Comparison of ENCODE assay signal across 10 mouse cellular contexts in the genomic region with DNA sequence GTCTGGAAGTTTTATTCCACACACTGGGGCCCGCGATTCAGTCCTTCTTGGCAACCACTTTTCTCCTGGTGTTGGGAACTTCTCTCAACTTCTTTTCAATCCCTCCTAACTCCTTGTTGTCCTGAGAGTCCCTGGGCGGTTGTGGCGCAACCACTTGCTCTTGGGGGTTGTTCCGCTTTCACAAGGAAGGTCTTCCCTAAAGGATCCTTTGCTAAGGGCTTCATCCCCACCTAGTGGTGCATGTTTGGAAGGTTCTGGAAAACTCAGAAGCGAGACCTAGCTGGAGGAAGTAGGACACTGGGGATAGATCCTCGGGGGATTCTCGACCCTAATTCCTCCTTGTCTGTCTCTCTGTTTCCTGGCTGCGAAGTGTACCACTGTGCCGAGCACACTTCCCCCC. TPM values are rescaled to one million over a fixed set of nuclear protein-coding genes. Genes with fewer than 3 reads are reported as not detected.
A peak's percentile ranks its signal among the peaks of the same experiment; 100 is the strongest.
DNase-seq lines count a peak whose midpoint lies in the region; ATAC-seq lines count a peak whose summit lies in the region.
"Had no signal": no experiment of that assay in that cellular context is flagged by ENCODE, and none has a peak within 500 bp of the region (broad histone marks: within the 10 kb centered on the region; RNA-seq: fewer than 3 reads in every experiment).

No protein-coding gene starts in this region.

- no peak overlapping the region for H3K4me2 ChIP-seq in kidney, embryonic 14.5 days (replicated peaks; ENCODE audit: low read depth, low read length)
- no peak overlapping the region for H3K4me2 ChIP-seq in lung, embryonic 16.5 days (ENCODE audit: low read depth, low read length)

- no peaks in the 10 kb centered on the region for H3K4me1 ChIP-seq in kidney, embryonic 14.5 days (ENCODE audit: control insufficient read depth, insufficient read depth, low read length)
- H3K4me1 ChIP-seq in lung, embryonic 16.5 days (replicated peaks; ENCODE audit: control insufficient read depth, insufficient read depth, low read length), result 0 out of 2 replicates have a peak, but pooled peaks cover 2% of the 10 kb centered on the region

- 70% methylated on average over 10 of the region's 10 CpGs for WGBS in kidney, embryonic 14.5 days
- WGBS in lung, embryonic 16.5 days, result 62% methylated on average over 10 of the region's 10 CpGs

- H3K36me3 ChIP-seq in kidney, embryonic 14.5 days (ENCODE audit: control insufficient read depth, insufficient read depth, low read length), result no peaks in the 10 kb centered on the region
- H3K36me3 ChIP-seq in lung, embryonic 16.5 days (ENCODE audit: control insufficient read depth, insufficient read depth, low read length), result no peaks in the 10 kb centered on the region

- intact Hi-C loops in gastrocnemius, postnatal 36 days (cut with DNase I), result no loop called here

- no peak for ATAC-seq in kidney, embryonic 14.5 days (ENCODE audit: low FRiP score, low TSS enrichment)
- ATAC-seq in lung, embryonic 16.5 days (ENCODE audit: low read depth), result peak; percentile 40; the same call in 1 of the 2 replicates
- ATAC-seq: Patski had no signal

- no peaks in the 10 kb centered on the region for H3K9me3 ChIP-seq in kidney, embryonic 14.5 days (ENCODE audit: control insufficient read depth, low read length)
- peaks cover 4% of the 10 kb centered on the region for H3K9me3 ChIP-seq in lung, embryonic 16.5 days (ENCODE audit: control insufficient read depth, low read length)

- DNase-seq in kidney, adult 9 months, result peak; percentile 49
- peak; percentile 67 for DNase-seq in NIH3T3 (ENCODE audit: low read depth)
- DNase-seq in gastrocnemius, postnatal 36 days, result peak; percentile 26 to 31
- DNase-seq in thymus, postnatal 14 days, result no peak
- DNase-seq in adipocyte (ENCODE audit: low spot score), result no peak
- DNase-seq in thymus, postnatal 4 days, result no peak
- DNase-seq: layer of hippocampus, postnatal 36 days had no signal

- H3K4me3 ChIP-seq in kidney, embryonic 14.5 days (ENCODE audit: low read length), result no peak overlapping the region
- no peak overlapping the region for H3K4me3 ChIP-seq in lung, embryonic 16.5 days (ENCODE audit: low read length)

- H3K27ac ChIP-seq in kidney, embryonic 14.5 days (ENCODE audit: low read depth, low read length), result no peak overlapping the region
- H3K27ac ChIP-seq in lung, embryonic 16.5 days (ENCODE audit: low read length), result no peak overlapping the region

- H3K9ac ChIP-seq in kidney, embryonic 14.5 days (ENCODE audit: low read depth, low read length), result no peak overlapping the region
- no peak overlapping the region for H3K9ac ChIP-seq in lung, embryonic 16.5 days (ENCODE audit: low read length)

- no peaks in the 10 kb centered on the region for H3K27me3 ChIP-seq in kidney, embryonic 14.5 days (ENCODE audit: control insufficient read depth, insufficient read depth, low read length)
- no peaks in the 10 kb centered on the region for H3K27me3 ChIP-seq in lung, embryonic 16.5 days (ENCODE audit: control insufficient read depth, insufficient read depth, low read depth, low read length)
- H3K27me3 ChIP-seq: Patski had no signal

RNA-seq across cellular contexts. Expression of gene Ifngr2, which starts 19.8 kb away (rescaled TPM):
- 36.0 and 45.7 TPM in 2 replicates for polyA plus RNA-seq in kidney, embryonic 14.5 days (2014; fragmentation: Nextera tagmentation; extraction: Ambion mirVana)
- total RNA-seq in gastrocnemius, postnatal 36 days (2021), result 10 to 100 TPM; 58.2 to 63.2 TPM
- polyA plus RNA-seq in lung, embryonic 16.5 days (2015; fragmentation: Nextera tagmentation; extraction: Ambion mirVana), result 53.7 and 54.1 TPM in 2 replicates

RNA-seq across cellular contexts. Expression of gene Ifnar1, which starts 42.0 kb away (rescaled TPM):
- polyA plus RNA-seq in kidney, embryonic 14.5 days (2014; fragmentation: Nextera tagmentation; extraction: Ambion mirVana), result 37.8 and 69.6 TPM in 2 replicates
- total RNA-seq in gastrocnemius, postnatal 36 days (2021), result 10 to 100 TPM in 1 of 2 experiments, 1 to 10 TPM in 1; 9.6 to 11.3 TPM
- polyA plus RNA-seq in lung, embryonic 16.5 days (2015; fragmentation: Nextera tagmentation; extraction: Ambion mirVana), result 65.0 and 69.3 TPM in 2 replicates

Comparison
In these comparisons a context has a peak if more than half of its experiments do, and no peak if none do; other contexts are left out.
1. DNase-seq: peak in kidney, adult 9 months (single experiment), NIH3T3 (single experiment) and gastrocnemius, postnatal 36 days (2 of 2); none in thymus, postnatal 14 days (single experiment), adipocyte (single experiment) and thymus, postnatal 4 days (single experiment).